Mouse (Mus musculus): ENCODE measurements around the gene Bmf. TPM values are rescaled to one million over a fixed set of nuclear protein-coding genes. Genes with fewer than 3 reads are reported as not detected.
A peak's percentile ranks its signal among the peaks of the same experiment; 100 is the strongest.

Gene Bmf
- polyA plus RNA-seq, 1 experiment from 2014 or later = 2.9 TPM

DNA sequence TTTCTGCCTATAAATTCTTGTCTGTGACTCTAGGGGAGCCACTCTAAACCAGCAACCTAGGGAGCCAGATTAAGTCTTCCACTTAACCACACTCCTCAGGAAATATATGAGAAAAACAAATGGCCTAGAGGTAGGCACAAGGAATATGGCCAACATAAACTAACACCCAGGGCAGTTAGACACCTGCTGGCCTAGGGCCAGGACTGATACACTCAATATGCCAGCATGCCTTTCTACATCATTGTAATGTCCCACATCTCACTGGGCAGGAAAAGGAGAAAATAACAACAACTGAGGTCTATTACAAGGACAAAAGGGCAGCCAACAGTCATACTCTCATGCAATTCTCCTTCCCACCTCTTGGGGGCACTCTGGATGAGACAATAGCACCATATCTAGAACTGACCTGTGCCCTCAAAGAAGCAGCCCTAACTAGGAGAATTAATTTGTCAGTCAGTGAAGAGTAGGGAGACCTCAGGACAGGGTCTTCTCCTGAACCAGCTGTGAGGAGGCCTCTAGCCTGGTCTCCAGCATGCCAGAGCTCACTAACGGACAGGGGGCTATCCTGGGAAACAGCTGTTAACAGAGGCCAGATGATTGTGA is 6.4 kb downstream of the Bmf start:
- H3K4me1 ChIP-seq = peaks cover 97% of the 10 kb centered on the region
- peak overlapping the region; percentile 79 for H3K4me2 ChIP-seq
- ATAC-seq (ENCODE audit: extremely low read depth, insufficient number of reproducible peaks, low FRiP score, low TSS enrichment) = no peak
- no peaks in the 10 kb centered on the region for H3K27me3 ChIP-seq (replicated peaks)
- H3K36me3 ChIP-seq = peaks cover 6% of the 10 kb centered on the region
- H3K9ac ChIP-seq = peak overlapping the region; percentile 78
- WGBS = 74% methylated on average over 1 of the region's 1 CpGs
- H3K9me3 ChIP-seq = no peaks in the 10 kb centered on the region
- peak overlapping the region; percentile 99 for H3K27ac ChIP-seq (replicated peaks)
- H3K4me3 ChIP-seq = no peak overlapping the region

GRCm38 (mm10) chr2:118541716-118542115 is 7.8 kb downstream of the Bmf start:
- peaks cover 95% of the 10 kb centered on the region for H3K4me1 ChIP-seq
- no peaks in the 10 kb centered on the region for H3K27me3 ChIP-seq (replicated peaks)
- peak overlapping the region; percentile 12; the same call in 1 of the 2 replicates for H3K9ac ChIP-seq
- no peaks in the 10 kb centered on the region for H3K9me3 ChIP-seq
- ATAC-seq (ENCODE audit: extremely low read depth, insufficient number of reproducible peaks, low FRiP score, low TSS enrichment) = no peak
- H3K36me3 ChIP-seq = peaks cover 6% of the 10 kb centered on the region
- no peak overlapping the region for H3K4me3 ChIP-seq
- peak overlapping the region; percentile 99 for H3K27ac ChIP-seq (replicated peaks)
- H3K4me2 ChIP-seq = no peak overlapping the region
- 73% methylated on average over 3 of the region's 3 CpGs for WGBS

DNA sequence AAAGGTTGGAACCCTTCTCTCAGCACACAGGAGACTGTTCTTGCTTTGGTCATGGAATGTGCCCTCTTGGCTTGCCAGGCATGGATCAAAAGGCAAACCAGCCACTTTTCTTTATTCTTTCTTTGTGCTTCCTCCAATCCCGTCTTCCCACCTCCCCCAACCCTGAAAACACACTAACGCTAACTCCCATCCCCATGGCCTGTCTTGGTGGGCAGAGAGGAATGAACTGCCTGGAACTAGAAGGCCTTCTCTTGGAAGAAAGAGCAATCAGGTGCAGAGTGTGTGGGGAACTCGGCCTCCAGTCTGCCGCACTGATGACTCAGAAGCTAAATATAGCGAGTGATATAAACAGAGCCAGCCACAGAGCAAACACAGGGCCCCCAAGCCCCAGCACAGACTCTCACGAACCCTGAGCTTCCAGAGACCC is 8.8 kb downstream of the Bmf start:
- Histone ChIP-seq H3K4me1 (peaks cover 94% of the 10 kb centered on the region), H3K27ac (replicated peaks) (peak overlapping the region; percentile 99), H3K27me3 (replicated peaks) (no peaks in the 10 kb centered on the region), H3K4me3 (no peak overlapping the region), H3K9me3 (no peaks in the 10 kb centered on the region), H3K4me2 (peak overlapping the region; percentile 42), H3K36me3 (peaks cover 6% of the 10 kb centered on the region), H3K9ac (peak overlapping the region; percentile 77)
- ATAC-seq (ENCODE audit: extremely low read depth, insufficient number of reproducible peaks, low FRiP score, low TSS enrichment) = peak; percentile 68; the same call in 1 of the 2 replicates
- WGBS = 6% methylated on average over 6 of the region's 6 CpGs

- H3K4me2 ChIP-seq = peak overlapping the region; percentile 42
- peaks cover 87% of the 10 kb centered on the region for H3K4me1 ChIP-seq
- H3K9me3 ChIP-seq = no peaks in the 10 kb centered on the region
- H3K27ac ChIP-seq (replicated peaks) = peak overlapping the region; percentile 99
- H3K4me3 ChIP-seq = no peak overlapping the region
- H3K9ac ChIP-seq = peak overlapping the region; percentile 77
- no peak for ATAC-seq (ENCODE audit: extremely low read depth, insufficient number of reproducible peaks, low FRiP score, low TSS enrichment)
- H3K27me3 ChIP-seq (replicated peaks) = no peaks in the 10 kb centered on the region
- WGBS = 26% methylated on average over 9 of the region's 9 CpGs
- H3K36me3 ChIP-seq = peaks cover 12% of the 10 kb centered on the region
These were observed 9.5 kb downstream of the Bmf start for GRCm38 (mm10) chr2:118539881-118540516.

- Histone ChIP-seq H3K27me3 (replicated peaks) (no peaks in the 10 kb centered on the region), H3K4me2 (no peak overlapping the region), H3K4me3 (no peak overlapping the region), H3K9ac (no peak overlapping the region), H3K9me3 (no peaks in the 10 kb centered on the region), H3K4me1 (peaks cover 79% of the 10 kb centered on the region), H3K27ac (replicated peaks) (peak overlapping the region; percentile 99), H3K36me3 (peaks cover 21% of the 10 kb centered on the region)
- WGBS = 47% methylated on average over 8 of the region's 8 CpGs
- ATAC-seq (ENCODE audit: extremely low read depth, insufficient number of reproducible peaks, low FRiP score, low TSS enrichment) = no peak
These were observed 10.4 kb downstream of the Bmf start for GRCm38 (mm10) chr2:118539040-118539439.

GRCm38 (mm10) chr2:118537226-118537625 is 12.3 kb downstream of the Bmf start:
- Histone ChIP-seq H3K9ac (no peak overlapping the region), H3K9me3 (no peaks in the 10 kb centered on the region), H3K27ac (replicated peaks) (peak overlapping the region; percentile 72; the same call in 1 of the 2 replicates), H3K36me3 (peaks cover 25% of the 10 kb centered on the region), H3K27me3 (replicated peaks) (no peaks in the 10 kb centered on the region), H3K4me2 (no peak overlapping the region), H3K4me3 (no peak overlapping the region), H3K4me1 (peaks cover 79% of the 10 kb centered on the region)
- no peak for ATAC-seq (ENCODE audit: extremely low read depth, insufficient number of reproducible peaks, low FRiP score, low TSS enrichment)
- WGBS = 42% methylated on average over 4 of the region's 4 CpGs

GRCm38 (mm10) chr2:118536553-118536952 is 12.9 kb downstream of the Bmf start:
- H3K4me2 ChIP-seq = no peak overlapping the region
- H3K36me3 ChIP-seq = peaks cover 31% of the 10 kb centered on the region
- H3K4me3 ChIP-seq = no peak overlapping the region
- no peaks in the 10 kb centered on the region for H3K27me3 ChIP-seq (replicated peaks)
- 25% methylated on average over 8 of the region's 8 CpGs for WGBS
- H3K27ac ChIP-seq (replicated peaks) = peak overlapping the region; percentile 72
- ATAC-seq (ENCODE audit: extremely low read depth, insufficient number of reproducible peaks, low FRiP score, low TSS enrichment) = no peak
- peaks cover 79% of the 10 kb centered on the region for H3K4me1 ChIP-seq
- H3K9me3 ChIP-seq = no peaks in the 10 kb centered on the region
- H3K9ac ChIP-seq = peak overlapping the region; percentile 20

DNA sequence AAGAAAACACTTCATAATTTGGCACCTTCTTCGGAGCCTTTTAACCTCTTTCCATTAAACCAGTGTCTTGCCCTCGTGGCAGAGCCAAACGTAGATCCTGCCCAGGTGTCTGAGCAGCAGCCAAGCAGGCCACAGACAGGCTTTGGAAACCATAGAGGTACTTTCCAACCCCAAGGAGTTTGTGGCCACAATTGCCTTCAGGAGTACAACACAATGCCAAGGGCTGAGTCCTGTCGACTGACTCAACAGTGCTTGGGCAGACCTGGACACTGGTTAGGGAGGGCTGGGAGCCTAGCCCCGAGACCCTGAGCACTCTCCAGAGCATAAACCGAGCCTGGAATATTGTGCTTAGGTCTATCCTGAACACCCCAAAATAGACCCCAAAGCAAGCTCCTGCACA is 13.4 kb downstream of the Bmf start:
- Histone ChIP-seq H3K9me3 (no peaks in the 10 kb centered on the region), H3K27me3 (replicated peaks) (no peaks in the 10 kb centered on the region), H3K4me1 (peaks cover 79% of the 10 kb centered on the region), H3K9ac (peak overlapping the region; percentile 20), H3K36me3 (peaks cover 36% of the 10 kb centered on the region), H3K4me3 (no peak overlapping the region), H3K4me2 (no peak overlapping the region), H3K27ac (replicated peaks) (peak overlapping the region; percentile 72)
- WGBS = 71% methylated on average over 6 of the region's 6 CpGs
- ATAC-seq (ENCODE audit: extremely low read depth, insufficient number of reproducible peaks, low FRiP score, low TSS enrichment) = no peak

- Histone ChIP-seq H3K4me2 (no peak overlapping the region), H3K27ac (replicated peaks) (peak overlapping the region; percentile 94), H3K4me3 (no peak overlapping the region), H3K4me1 (peaks cover 79% of the 10 kb centered on the region), H3K36me3 (peaks cover 43% of the 10 kb centered on the region), H3K9me3 (no peaks in the 10 kb centered on the region), H3K27me3 (replicated peaks) (no peaks in the 10 kb centered on the region), H3K9ac (peak overlapping the region; percentile 70)
- no peak for ATAC-seq (ENCODE audit: extremely low read depth, insufficient number of reproducible peaks, low FRiP score, low TSS enrichment)
- 75% methylated on average over 6 of the region's 6 CpGs for WGBS
These were observed 15.5 kb downstream of the Bmf start for GRCm38 (mm10) chr2:118533969-118534368.

DNA sequence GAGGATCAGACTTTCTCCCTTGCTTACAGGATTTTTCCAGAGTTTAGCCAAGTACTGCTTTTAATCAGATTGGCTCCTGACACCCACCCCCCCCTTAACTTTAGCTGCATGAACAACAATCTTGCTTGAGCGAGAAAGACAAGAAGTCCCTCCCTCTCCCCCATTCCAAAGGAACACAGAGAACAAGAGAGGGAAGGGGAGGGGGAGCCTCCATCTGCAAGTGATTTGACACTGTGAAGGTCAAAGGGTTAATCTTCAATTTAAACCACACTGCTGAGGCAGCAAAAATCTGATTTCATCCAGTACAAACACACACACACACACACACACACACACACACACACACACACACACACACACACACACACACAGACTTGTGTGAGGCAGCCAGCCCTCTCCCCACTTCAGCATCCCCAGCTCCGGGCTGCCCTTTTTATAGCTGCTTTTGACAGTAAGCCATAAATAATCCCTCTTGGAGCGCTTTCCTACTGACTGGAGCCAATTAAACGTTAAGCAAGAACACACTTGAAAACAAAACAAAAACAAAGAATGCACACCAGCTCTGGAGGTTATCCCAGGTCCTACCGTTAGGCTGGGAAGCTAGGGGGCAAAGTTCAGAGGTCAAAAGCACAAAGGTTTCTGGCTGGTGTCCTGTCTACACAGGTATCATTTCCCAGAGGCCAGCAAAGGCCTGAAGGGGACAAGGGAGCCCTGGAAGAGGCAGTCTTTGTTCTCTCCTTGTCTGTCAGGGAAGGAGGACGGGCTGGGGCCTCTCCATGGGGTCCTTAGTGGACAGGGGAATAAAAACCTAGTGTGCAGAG is 16.4 kb downstream of the Bmf start:
- WGBS = 12% methylated on average over 6 of the region's 6 CpGs

GRCm38 (mm10) chr2:118532401-118532800 is 17.1 kb downstream of the Bmf start:
- H3K36me3 ChIP-seq = peaks cover 37% of the 10 kb centered on the region
- H3K9me3 ChIP-seq = no peaks in the 10 kb centered on the region
- H3K4me1 ChIP-seq = peaks cover 74% of the 10 kb centered on the region
- H3K27me3 ChIP-seq (replicated peaks) = no peaks in the 10 kb centered on the region
- 44% methylated on average over 10 of the region's 10 CpGs for WGBS
- H3K4me3 ChIP-seq = no peak overlapping the region
- H3K4me2 ChIP-seq = peak overlapping the region; percentile 22
- ATAC-seq (ENCODE audit: extremely low read depth, insufficient number of reproducible peaks, low FRiP score, low TSS enrichment) = no peak
- H3K27ac ChIP-seq (replicated peaks) = peak overlapping the region; percentile 94
- H3K9ac ChIP-seq = peak overlapping the region; percentile 71

More for the DNA sequence above, 16.4 kb downstream of the Bmf start:
- Histone ChIP-seq H3K9me3 (no peaks in the 10 kb centered on the region), H3K4me1 (peaks cover 76% of the 10 kb centered on the region), H3K9ac (peak overlapping the region; percentile 71), H3K27ac (replicated peaks) (peak overlapping the region; percentile 94), H3K4me2 (peak overlapping the region; percentile 22), H3K27me3 (replicated peaks) (no peaks in the 10 kb centered on the region), H3K36me3 (peaks cover 37% of the 10 kb centered on the region), H3K4me3 (no peak overlapping the region)
- ATAC-seq (ENCODE audit: extremely low read depth, insufficient number of reproducible peaks, low FRiP score, low TSS enrichment) = no peak
